Mouse (Mus musculus): ENCODE results near the gene Ube2cbp.

The Ube2cbp gene

GRCm38 (mm10) chr9:86315700-86316099 is 149.1 kb downstream of the Ube2cbp start:
- no peak for DNase-seq (ENCODE audit: low spot score)

DNA sequence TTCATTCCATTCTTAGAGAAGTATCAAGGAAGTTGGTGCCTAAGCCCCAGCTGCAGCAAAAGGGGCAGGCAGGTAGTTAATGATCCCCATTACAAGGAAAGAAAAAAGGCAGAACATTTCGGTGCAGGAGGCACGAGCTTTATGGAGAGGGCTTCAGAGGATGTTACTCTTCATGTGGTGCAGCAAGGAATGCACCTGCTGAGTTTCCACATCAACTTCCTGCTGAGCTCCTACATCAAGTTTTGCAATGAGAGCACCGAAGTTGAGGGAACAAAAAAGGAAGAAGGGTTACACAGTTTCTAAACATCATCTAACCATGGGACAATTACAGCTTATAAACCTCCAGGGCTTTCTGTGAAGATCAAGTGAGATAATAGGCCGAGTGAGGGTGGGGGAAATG is 156.1 kb downstream of the Ube2cbp start:
- DNase-seq (ENCODE audit: low spot score): no peak

DNA sequence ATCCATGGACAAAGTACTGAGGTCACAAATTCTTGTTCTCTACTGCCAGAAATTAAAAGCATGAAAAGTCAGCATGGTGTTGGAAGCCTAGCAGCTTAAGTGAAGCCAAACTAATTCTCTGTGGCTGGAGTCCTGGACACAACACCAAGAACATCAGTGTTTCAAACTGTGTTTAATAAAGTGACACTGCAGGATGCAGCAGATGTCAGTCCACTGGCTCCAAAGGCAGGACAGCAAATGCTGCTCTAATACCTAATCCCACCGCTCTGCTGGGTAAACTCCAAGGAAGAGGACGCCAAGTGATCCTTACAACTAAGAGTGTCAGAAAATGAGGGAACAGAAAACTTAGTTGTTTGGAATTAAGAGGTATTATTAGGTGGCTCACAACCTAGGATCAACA is 158.2 kb downstream of the Ube2cbp start:
- DNase-seq (ENCODE audit: low spot score): no peak

GRCm38 (mm10) chr9:86301407-86301806 is 163.3 kb downstream of the Ube2cbp start:
- no peak for DNase-seq (ENCODE audit: low spot score)

GRCm38 (mm10) chr9:86298596-86298995 is 166.2 kb downstream of the Ube2cbp start:
- no peak for DNase-seq (ENCODE audit: low spot score)

DNA sequence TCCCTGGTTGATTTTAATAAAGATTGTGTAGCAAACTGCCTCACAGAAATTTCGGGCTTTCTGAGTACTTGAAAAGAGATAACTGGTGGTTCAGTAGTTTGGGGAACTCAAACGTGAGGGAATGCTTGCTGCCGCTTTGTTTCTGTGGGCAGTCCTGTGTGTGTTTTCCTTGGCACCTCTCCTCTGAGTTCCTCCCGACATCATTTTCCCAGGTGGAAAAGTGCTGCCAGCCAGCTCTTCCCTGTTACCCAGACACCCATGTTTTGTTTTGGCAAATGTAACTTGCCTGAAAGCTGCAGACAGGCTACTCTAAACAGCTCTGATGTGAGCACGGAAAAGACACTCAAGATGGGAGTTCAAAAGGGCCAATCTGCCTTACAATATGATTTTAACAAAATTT is 166.6 kb downstream of the Ube2cbp start:
- no peak for DNase-seq (ENCODE audit: low spot score)

GRCm38 (mm10) chr9:86296683-86297638 is 167.8 kb downstream of the Ube2cbp start:
- no peak for DNase-seq (ENCODE audit: low spot score)

- no peak for DNase-seq (ENCODE audit: low spot score)
Observed at GRCm38 (mm10) chr9:86287570-86287954, 177.2 kb downstream of the Ube2cbp start.

DNA sequence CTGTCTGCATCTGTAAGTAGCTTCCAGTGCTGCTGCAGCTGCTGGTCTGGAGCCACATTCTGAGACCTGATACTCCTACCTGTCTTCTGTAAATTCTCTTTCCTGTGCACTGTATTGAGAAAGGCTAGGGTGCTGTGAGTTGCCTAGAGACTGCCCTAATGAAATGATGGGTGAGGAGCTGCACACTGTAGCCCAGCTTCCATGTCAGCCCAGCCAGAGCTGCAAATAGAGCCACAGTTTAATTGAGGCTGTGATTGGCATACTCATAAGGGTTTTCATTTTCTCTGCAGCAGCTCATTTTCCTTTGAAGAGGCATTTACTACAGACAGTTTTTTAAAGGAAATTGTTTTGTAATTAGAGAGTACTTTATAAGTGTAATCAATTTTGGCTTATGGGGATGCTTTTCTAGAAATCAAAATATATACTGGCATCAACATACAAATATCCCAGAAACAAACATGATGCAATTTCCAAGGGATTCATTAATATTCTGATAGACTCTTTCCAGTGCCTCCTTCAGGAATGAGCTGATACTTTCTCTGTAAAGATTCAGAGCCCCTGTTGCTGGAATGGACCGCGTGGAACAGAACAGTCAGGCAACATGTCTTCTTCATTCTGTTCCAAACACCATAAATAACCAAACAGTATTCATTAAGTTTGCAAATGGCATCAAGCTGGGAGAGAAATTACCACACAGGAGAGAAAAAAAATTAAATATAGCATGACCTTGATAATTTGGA is 177.8 kb downstream of the Ube2cbp start:
- DNase-seq (ENCODE audit: low spot score): no peak

GRCm38 (mm10) chr9:86282555-86282954 is 182.2 kb downstream of the Ube2cbp start:
- no peak for DNase-seq (ENCODE audit: low spot score)

DNA sequence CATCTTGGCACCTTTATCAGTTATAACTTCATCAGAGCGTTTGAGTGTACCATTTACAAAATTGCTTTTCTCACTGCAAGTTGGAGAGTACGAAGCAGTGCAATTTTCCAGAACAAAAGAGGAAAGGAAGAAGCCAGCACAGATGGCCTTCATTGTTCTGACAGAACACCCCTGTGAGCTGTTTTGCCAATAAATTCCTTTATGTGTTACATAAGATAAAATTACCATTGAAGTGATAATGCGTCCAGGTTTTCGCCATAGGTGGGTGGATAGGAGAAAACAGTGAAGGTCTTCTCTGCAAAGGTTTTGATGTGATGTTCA is 183.6 kb downstream of the Ube2cbp start:
- no peak for DNase-seq (ENCODE audit: low spot score)

- no peak for DNase-seq (ENCODE audit: low spot score)
Observed at GRCm38 (mm10) chr9:86280461-86281146, 184.1 kb downstream of the Ube2cbp start.

- no peak for DNase-seq (ENCODE audit: low spot score)
Observed at GRCm38 (mm10) chr9:86269541-86269940, 195.2 kb downstream of the Ube2cbp start.

DNA sequence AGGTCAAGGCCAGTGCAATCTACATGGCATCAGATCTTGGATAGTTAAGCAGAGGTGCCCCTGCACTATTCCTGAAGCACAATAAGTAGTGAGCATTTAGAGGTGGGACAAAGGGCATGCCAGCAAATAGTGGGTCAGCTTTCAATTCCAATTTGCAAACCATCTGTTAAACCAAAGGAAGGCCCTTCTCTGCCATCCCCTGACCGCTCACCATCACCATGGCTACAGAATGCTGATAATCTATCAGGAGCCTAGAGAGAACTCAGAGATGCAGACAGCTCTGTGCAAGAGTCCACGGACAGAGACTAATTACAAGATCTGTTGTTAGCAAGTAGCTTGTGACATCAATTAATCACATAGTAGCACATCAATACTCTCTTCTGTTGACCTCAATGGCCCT is 198.1 kb downstream of the Ube2cbp start:
- peak; percentile 70 for DNase-seq (ENCODE audit: low spot score)

Measured in embryo, embryonic 10.5 days (tissue).